Mouse (Mus musculus) liver, adult (tissue): Measurements from ENCODE around the gene Ptprg.

ENCODE experiments used
- GATA4 ChIP-seq: IDR thresholded peaks from 2 replicates; pipeline ENCODE4 v1.6.1; 2014; ENCODE audit warnings: mild to moderate bottlenecking, low read length; ENCODE audit not compliant: insufficient replicate concordance

Ptprg gene

GRCm38 (mm10) chr14:11722101-11722500, 168.8 kb downstream of the Ptprg start:
- TF ChIP-seq GATA4: no peak

GRCm38 (mm10) chr14:11723876-11724275, 170.5 kb downstream of the Ptprg start:
- no peak for TF ChIP-seq GATA4

GRCm38 (mm10) chr14:11731223-11731920, 178.0 kb downstream of the Ptprg start:
- no peak for TF ChIP-seq GATA4

- no peak for TF ChIP-seq GATA4
Observed at GRCm38 (mm10) chr14:11732376-11732775, 179.0 kb downstream of the Ptprg start.

- TF ChIP-seq GATA4: no peak
Observed at GRCm38 (mm10) chr14:11743726-11744125, 190.4 kb downstream of the Ptprg start.

GRCm38 (mm10) chr14:11752678-11753077, 199.3 kb downstream of the Ptprg start:
- no peak for TF ChIP-seq GATA4

GRCm38 (mm10) chr14:11754656-11755055, 201.3 kb downstream of the Ptprg start:
- TF ChIP-seq GATA4: no peak

GRCm38 (mm10) chr14:11758185-11758584, 204.9 kb downstream of the Ptprg start:
- no peak for TF ChIP-seq GATA4

GRCm38 (mm10) chr14:11759356-11759755, 206.0 kb downstream of the Ptprg start:
- no peak for TF ChIP-seq GATA4

GRCm38 (mm10) chr14:11762995-11763394, 209.7 kb downstream of the Ptprg start:
- no peak for TF ChIP-seq GATA4

- no peak for TF ChIP-seq GATA4
Observed at GRCm38 (mm10) chr14:11772736-11773135, 219.4 kb downstream of the Ptprg start.

- TF ChIP-seq GATA4: no peak
Observed at GRCm38 (mm10) chr14:11774476-11775037, 221.2 kb downstream of the Ptprg start.

- peak; percentile 64; the same call in 1 of the 2 replicates for TF ChIP-seq GATA4
Observed at GRCm38 (mm10) chr14:11775204-11775603, 221.9 kb downstream of the Ptprg start.

- no peak for TF ChIP-seq GATA4
Observed at GRCm38 (mm10) chr14:11775951-11776495, 222.7 kb downstream of the Ptprg start.

GRCm38 (mm10) chr14:11776566-11776965, 223.2 kb downstream of the Ptprg start:
- TF ChIP-seq GATA4: no peak

GRCm38 (mm10) chr14:11791190-11791589, 237.9 kb downstream of the Ptprg start:
- TF ChIP-seq GATA4: no peak
